Mouse (Mus musculus) neural tube, embryonic 11.5 days (tissue): ENCODE measurements around the gene Trmo. TPM values are rescaled to one million over a fixed set of nuclear protein-coding genes. Genes with fewer than 3 reads are reported as not detected.
A peak's percentile ranks its signal among the peaks of the same experiment; 100 is the strongest.

Experiments used
- ATAC-seq: fragments of 200-750 bp; cut with Nextera tagmentation; 2 replicates; pipeline ENCODE4 v1.8.0; 2017; ENCODE audit warnings: moderate number of reproducible peaks, mild to moderate bottlenecking, moderate TSS enrichment, moderate library complexity; ENCODE audit not compliant: insufficient read depth, low FRiP score, low TSS enrichment
- DNase-seq: peaks from one replicate; pipeline ENCODE4 v3.0.0-alpha.2; 2015; ENCODE audit warnings: low spot score
- H3K27ac ChIP-seq: fragments of 300-500 bp; sonication (generic); 2 replicates; pipeline ENCODE4 v1.5.1; 2014; ENCODE audit warnings: low read depth, mild to moderate bottlenecking, low read length
- H3K27me3 ChIP-seq: fragments of 300-500 bp; sonication (generic); 2 replicates; pipeline ENCODE4 v1.6.1; 2014; ENCODE audit warnings: mild to moderate bottlenecking, low read length, mixed read lengths; ENCODE audit not compliant: control insufficient read depth, insufficient read depth
- H3K36me3 ChIP-seq: fragments of 300-500 bp; sonication (generic); 2 replicates; pipeline ENCODE4 v1.6.1; 2014; ENCODE audit warnings: mild to moderate bottlenecking, low read length, moderate library complexity, mixed read lengths; ENCODE audit not compliant: control insufficient read depth, insufficient read depth
- H3K4me1 ChIP-seq: fragments of 300-500 bp; sonication (generic); 2 replicates; pipeline ENCODE4 v1.6.1; 2014; ENCODE audit warnings: low read length, mixed read lengths; ENCODE audit not compliant: control insufficient read depth, insufficient read depth
- H3K4me2 ChIP-seq: fragments of 300-500 bp; sonication (generic); 2 replicates; pipeline ENCODE4 v1.6.1; 2014; ENCODE audit warnings: low read depth, mild to moderate bottlenecking, moderate library complexity
- H3K4me3 ChIP-seq: fragments of 300-500 bp; sonication (generic); 2 replicates; pipeline ENCODE4 v1.5.1; 2014; ENCODE audit warnings: low read depth, low read length
- H3K9ac ChIP-seq: fragments of 300-500 bp; sonication (generic); 2 replicates; pipeline ENCODE4 v1.6.1; 2014; ENCODE audit warnings: mild to moderate bottlenecking, low read length
- H3K9me3 ChIP-seq: fragments of 300-500 bp; sonication (generic); 2 replicates; pipeline ENCODE4 v1.6.1; 2016; ENCODE audit warnings: low read length; ENCODE audit not compliant: control insufficient read depth
- WGBS: fragments of 180-500 bp; shearing (Covaris S2); extraction: QIAGEN DNeasy Blood & Tissue Kit; methylation state at CpG from one replicate; pipeline ENCODE4 v1.1.7; 2014; 5-methylcytosine and 5-hydroxymethylcytosine counted together
- polyA plus RNA-seq: library from polyadenylated mRNA; unstranded; fragments of >200 nt; fragmentation: Nextera tagmentation; extraction: Ambion mirVana; gene quantifications from 2 replicates; pipeline ENCODE4 v1.2.1, GENCODE M21; 2014

Gene Trmo
- polyA plus RNA-seq, 1 experiment from 2014 or later = 10.5 TPM

GRCm38 (mm10) chr4:46411489-46411888 is 22.3 kb upstream of the Trmo start:
- H3K27ac ChIP-seq = no peak overlapping the region
- H3K27me3 ChIP-seq = no peaks in the 10 kb centered on the region
- H3K9ac ChIP-seq = no peak overlapping the region
- no peak overlapping the region for H3K4me2 ChIP-seq
- H3K36me3 ChIP-seq = no peaks in the 10 kb centered on the region
- DNase-seq (no peak), ATAC-seq (no peak)
- 84% methylated on average over 6 of the region's 6 CpGs for WGBS
- H3K9me3 ChIP-seq = no peaks in the 10 kb centered on the region
- no peaks in the 10 kb centered on the region for H3K4me1 ChIP-seq
- H3K4me3 ChIP-seq = no peak overlapping the region

DNA sequence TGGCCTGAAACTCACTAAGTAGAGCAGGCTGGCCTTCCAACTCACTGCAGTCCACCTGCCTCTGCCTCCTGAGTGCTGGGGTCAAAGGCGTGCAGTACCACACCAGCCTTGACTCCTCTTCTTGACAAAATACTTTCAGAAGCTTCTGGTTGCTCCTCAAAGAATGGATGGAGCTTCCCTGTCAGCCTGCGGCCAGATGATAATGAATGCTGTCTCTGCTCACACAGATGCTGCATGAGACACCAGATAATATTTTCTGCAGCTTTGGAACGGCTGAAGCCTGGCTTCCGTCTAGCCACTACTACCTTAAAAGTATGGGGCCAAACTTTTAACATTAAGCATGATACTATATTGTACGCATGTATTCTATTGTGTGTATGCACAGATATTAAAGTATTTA is 21.4 kb upstream of the Trmo start:
- Histone ChIP-seq H3K9me3 (no peaks in the 10 kb centered on the region), H3K4me2 (no peak overlapping the region), H3K27me3 (no peaks in the 10 kb centered on the region), H3K4me3 (no peak overlapping the region), H3K4me1 (no peaks in the 10 kb centered on the region), H3K36me3 (no peaks in the 10 kb centered on the region), H3K9ac (no peak overlapping the region), H3K27ac (no peak overlapping the region)
- DNase-seq (no peak), ATAC-seq (no peak)
- 93% methylated on average over 5 of the region's 5 CpGs for WGBS

DNA sequence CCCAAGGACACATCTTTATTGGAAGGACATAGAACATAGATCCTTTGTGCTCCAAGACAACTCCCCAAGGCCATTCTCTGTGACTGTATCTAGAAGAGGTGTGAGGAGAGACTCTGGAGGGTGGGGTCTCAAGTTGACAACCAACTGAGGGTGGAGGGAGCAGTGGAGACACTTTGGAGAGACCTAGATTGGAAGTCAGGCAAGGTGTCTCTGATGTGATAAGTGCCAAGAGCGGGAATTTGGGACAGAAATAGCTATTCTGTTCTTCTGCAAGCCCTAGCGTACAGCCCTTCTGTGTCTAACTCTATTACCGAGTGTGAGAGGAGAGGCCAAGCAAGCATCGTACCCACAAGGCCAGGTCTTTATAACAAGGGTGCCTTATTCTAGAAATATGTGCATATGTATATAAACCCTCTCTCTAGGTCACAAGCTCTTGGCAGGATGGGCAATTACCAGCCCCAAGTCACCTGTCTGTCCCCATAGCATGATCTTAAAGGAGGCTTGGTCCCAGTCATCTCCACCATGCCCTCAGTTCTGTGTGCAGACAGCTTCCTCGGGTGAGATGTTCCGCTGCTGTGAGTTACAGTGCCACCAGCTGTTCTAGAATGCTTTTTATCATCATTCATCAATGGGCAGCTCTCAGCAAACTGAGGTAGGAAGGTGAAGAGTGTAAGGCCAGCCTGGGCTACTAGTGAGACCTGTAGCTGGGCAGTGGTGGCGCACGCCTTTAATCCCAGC is 17.9 kb upstream of the Trmo start:
- Histone ChIP-seq H3K4me2 (no peak overlapping the region), H3K27ac (no peak overlapping the region), H3K4me3 (no peak overlapping the region), H3K27me3 (no peaks in the 10 kb centered on the region), H3K36me3 (no peaks in the 10 kb centered on the region), H3K9me3 (no peaks in the 10 kb centered on the region), H3K9ac (no peak overlapping the region), H3K4me1 (no peaks in the 10 kb centered on the region)
- DNase-seq = no peak
- no peak for ATAC-seq
- WGBS = 89% methylated on average over 8 of the region's 8 CpGs

GRCm38 (mm10) chr4:46404042-46404795 is 15.0 kb upstream of the Trmo start:
- no peaks in the 10 kb centered on the region for H3K27me3 ChIP-seq
- no peak for DNase-seq
- 89% methylated on average over 6 of the region's 6 CpGs for WGBS
- no peak overlapping the region for H3K27ac ChIP-seq
- H3K9me3 ChIP-seq = no peaks in the 10 kb centered on the region
- H3K36me3 ChIP-seq = no peaks in the 10 kb centered on the region
- no peak overlapping the region for H3K4me2 ChIP-seq
- no peak overlapping the region for H3K9ac ChIP-seq
- no peak for ATAC-seq
- H3K4me3 ChIP-seq = no peak overlapping the region
- no peaks in the 10 kb centered on the region for H3K4me1 ChIP-seq

GRCm38 (mm10) chr4:46398839-46399238 is 9.6 kb upstream of the Trmo start:
- DNase-seq (no peak), ATAC-seq (no peak)
- Histone ChIP-seq H3K4me3 (no peak overlapping the region), H3K4me2 (no peak overlapping the region), H3K27ac (no peak overlapping the region), H3K4me1 (no peaks in the 10 kb centered on the region), H3K27me3 (no peaks in the 10 kb centered on the region), H3K36me3 (no peaks in the 10 kb centered on the region), H3K9ac (no peak overlapping the region), H3K9me3 (no peaks in the 10 kb centered on the region)
- 86% methylated on average over 4 of the region's 4 CpGs for WGBS

DNA sequence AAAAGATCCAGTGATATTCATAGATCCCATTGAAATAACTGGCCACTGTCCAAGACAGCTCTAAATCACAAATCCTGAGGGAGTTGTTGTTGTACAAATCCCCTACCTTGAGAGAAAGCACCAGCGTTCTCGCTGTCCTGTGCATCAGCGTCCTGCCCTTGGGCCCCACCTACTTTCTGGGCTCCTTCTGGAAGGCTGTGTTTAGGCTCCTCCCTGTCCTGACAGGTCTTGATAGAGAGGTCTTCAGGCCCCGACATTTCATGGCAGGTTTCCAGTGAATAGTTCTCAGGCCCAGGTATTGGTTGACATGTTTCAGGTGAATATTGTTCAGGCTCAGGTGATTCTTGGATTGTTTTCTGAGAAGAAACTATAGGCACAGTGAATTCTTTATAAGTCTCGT is 6.5 kb upstream of the Trmo start:
- Histone ChIP-seq H3K9ac (no peak overlapping the region), H3K4me3 (no peak overlapping the region), H3K4me1 (no peaks in the 10 kb centered on the region), H3K4me2 (no peak overlapping the region), H3K27ac (no peak overlapping the region), H3K27me3 (no peaks in the 10 kb centered on the region), H3K9me3 (no peaks in the 10 kb centered on the region), H3K36me3 (no peaks in the 10 kb centered on the region)
- no peak for DNase-seq
- 38% methylated on average over 5 of the region's 5 CpGs for whole genome bisulfite sequencing
- ATAC-seq = no peak

DNA sequence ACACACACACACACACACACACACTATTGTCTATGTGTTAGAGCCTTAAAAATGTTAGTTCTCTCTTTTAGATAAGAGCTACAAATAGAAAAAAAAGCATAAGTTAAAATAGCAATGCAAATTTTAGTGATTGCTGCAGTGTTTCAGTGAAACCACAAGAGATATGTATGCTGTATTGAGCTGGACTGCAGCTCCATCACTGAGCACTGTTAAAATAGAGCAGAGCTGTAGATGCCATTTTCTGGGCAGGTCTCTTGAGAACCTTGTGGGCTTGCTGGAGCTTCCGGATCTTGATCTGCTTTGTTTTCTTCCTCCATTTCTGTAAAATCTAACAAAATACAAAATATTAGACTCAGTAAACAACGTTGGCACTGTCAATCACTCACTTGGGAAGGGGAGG is 5.2 kb upstream of the Trmo start:
- Histone ChIP-seq H3K9me3 (no peaks in the 10 kb centered on the region), H3K4me2 (no peak overlapping the region), H3K4me3 (no peak overlapping the region), H3K4me1 (no peaks in the 10 kb centered on the region), H3K36me3 (no peaks in the 10 kb centered on the region), H3K9ac (no peak overlapping the region), H3K27ac (no peak overlapping the region), H3K27me3 (no peaks in the 10 kb centered on the region)
- DNase-seq = no peak
- 80% methylated on average over 2 of the region's 2 CpGs for WGBS
- no peak for ATAC-seq

GRCm38 (mm10) chr4:46390390-46390970 is 1.2 kb upstream of the Trmo start:
- no peak for ATAC-seq
- H3K9ac ChIP-seq = no peak overlapping the region
- H3K36me3 ChIP-seq = no peaks in the 10 kb centered on the region
- DNase-seq = peak; percentile 80
- no peaks in the 10 kb centered on the region for H3K9me3 ChIP-seq
- H3K4me3 ChIP-seq = no peak overlapping the region; the same call in 1 of the 2 replicates
- WGBS = 22% methylated on average over 9 of the region's 9 CpGs
- no peak overlapping the region; the same call in 1 of the 2 replicates for H3K27ac ChIP-seq
- H3K4me1 ChIP-seq = no peaks in the 10 kb centered on the region
- H3K27me3 ChIP-seq = no peaks in the 10 kb centered on the region
- peak overlapping the region; percentile 61 for H3K4me2 ChIP-seq
